Mouse (Mus musculus) C2C12 (cell line): Measurements from ENCODE around the gene Hist1h2bp.
"Not testable (repeated sequence)": the region's sequence is repeated elsewhere in the genome, so short reads cannot be mapped to it uniquely, and the experiment has no call there.

ENCODE experiments used
- CTCF ChIP-seq: IDR thresholded peaks from one replicate; pipeline ENCODE4 v1.5.1; 2011; ENCODE audit not compliant: control insufficient read depth, insufficient read depth, insufficient read length
- USF1 ChIP-seq: IDR thresholded peaks from one replicate; pipeline ENCODE4 v1.6.1; 2011; ENCODE audit warnings: low read depth, mild to moderate bottlenecking, control low read depth, moderate library complexity

DNA sequence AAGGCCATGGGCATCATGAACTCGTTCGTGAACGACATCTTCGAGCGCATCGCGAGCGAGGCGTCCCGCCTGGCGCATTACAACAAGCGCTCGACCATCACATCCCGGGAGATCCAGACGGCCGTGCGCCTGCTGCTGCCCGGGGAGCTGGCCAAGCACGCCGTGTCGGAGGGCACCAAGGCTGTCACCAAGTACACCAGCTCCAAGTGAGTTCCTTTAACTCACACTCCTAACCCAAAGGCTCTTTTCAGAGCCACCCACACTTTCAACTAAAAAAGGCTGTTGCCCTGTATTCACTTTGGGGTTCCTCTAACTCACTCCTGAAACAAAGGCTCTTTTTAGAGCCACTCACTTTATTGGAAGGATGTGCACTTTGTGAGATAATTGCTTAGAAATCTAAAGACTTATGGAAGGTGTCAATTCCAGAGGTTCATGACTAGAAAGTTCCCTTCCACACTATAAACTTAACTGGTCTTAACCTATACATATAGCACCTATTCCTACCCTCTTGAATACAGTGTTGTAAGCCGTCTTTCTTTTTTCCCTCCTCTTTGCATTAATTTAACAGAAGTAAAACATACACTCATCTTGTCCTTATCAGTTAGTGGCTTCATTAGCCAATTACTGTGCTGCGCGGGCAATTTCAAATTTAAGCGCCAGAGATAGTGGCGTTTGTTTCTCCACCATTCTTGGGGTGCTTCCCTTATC lies 32.8 kb upstream of the Hist1h2bp start:
- not testable (repeated sequence) for TF ChIP-seq CTCF, USF1
